Mouse (Mus musculus): ENCODE measurements at regions not wholly inside any gene's neighbourhood (a gene's known extent, or its start where the extent isn't known, plus 50 kb on each side); places are given as distances from the start of the nearest gene placed in this dataset.

GRCm38 (mm10) chr10:97376376-97376775, 103.0 kb upstream of the Dcn start:
- in situ Hi-C loops (cut with MboI, MseI) = loop anchor here (10.0 to 25.0 kb wide), 2 partner anchors 318 to 1711 kb away; partner anchors contain the start of gene Ccer1

- in situ Hi-C loops (cut with MboI, MseI) = loop anchor here (25.0 kb wide), 1 partner anchor 1706 kb away; no protein-coding TSS in a partner anchor
These were observed 97.8 kb upstream of the Dcn start for GRCm38 (mm10) chr10:97381586-97381985.

DNA sequence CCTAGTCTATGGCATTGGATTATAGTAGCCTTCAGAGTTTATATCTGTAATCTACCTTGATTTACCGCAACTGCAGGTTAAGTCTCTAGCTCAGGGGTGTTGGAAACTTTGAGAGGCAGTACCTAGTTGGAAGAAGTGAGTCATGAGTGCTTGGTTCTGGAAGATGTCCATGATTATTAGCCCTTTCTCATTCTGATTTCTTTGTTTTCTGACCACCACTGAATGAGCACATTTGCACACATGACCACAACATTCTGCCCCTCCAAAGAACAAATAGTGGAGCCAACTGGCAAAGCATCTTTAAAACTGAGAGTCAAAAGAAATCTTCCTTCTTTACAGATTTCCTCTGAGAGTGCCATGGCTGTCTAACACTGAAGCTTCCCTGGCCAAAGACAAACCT, 95.5 kb upstream of the Dcn start:
- in situ Hi-C loops (cut with MboI, MseI) = loop anchor here (25.0 kb wide), 1 partner anchor 1703 kb away; no protein-coding TSS in a partner anchor

- in situ Hi-C loops (cut with MboI, MseI) = loop anchor here (25.0 kb wide), 1 partner anchor 1700 kb away; no protein-coding TSS in a partner anchor
These were observed 92.1 kb upstream of the Dcn start for GRCm38 (mm10) chr10:97387196-97387876.

- in situ Hi-C loops (cut with MboI, MseI) = loop anchor here (25.0 kb wide), 1 partner anchor 1697 kb away; no protein-coding TSS in a partner anchor
These were observed 89.5 kb upstream of the Dcn start for GRCm38 (mm10) chr10:97389647-97390590.

GRCm38 (mm10) chr10:97397062-97397771, 82.2 kb upstream of the Dcn start:
- in situ Hi-C loops (cut with MboI, MseI) = loop anchor here (25.0 kb wide), 1 partner anchor 1690 kb away; no protein-coding TSS in a partner anchor

DNA sequence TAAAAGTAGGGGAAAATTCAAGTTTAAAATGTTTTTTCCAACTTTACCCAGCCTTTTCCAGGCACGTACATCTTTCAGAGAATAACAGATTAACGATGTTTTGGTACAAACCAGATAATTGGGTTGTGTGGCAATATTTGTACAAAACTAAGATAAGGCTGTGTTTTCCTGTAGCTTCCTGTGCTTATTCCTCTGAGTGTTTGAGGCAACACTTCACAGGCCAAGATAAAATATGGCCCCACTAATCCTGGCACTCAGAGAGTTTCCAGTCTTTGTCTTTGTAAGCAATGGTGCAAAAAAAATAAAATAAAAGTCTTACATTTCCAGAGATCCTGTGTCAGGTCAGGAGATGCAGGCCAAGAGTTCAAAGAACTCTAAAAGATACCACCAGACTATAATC, 81.5 kb upstream of the Dcn start:
- in situ Hi-C loops (cut with MboI, MseI) = loop anchor here (25.0 kb wide), 1 partner anchor 1689 kb away; no protein-coding TSS in a partner anchor

DNA sequence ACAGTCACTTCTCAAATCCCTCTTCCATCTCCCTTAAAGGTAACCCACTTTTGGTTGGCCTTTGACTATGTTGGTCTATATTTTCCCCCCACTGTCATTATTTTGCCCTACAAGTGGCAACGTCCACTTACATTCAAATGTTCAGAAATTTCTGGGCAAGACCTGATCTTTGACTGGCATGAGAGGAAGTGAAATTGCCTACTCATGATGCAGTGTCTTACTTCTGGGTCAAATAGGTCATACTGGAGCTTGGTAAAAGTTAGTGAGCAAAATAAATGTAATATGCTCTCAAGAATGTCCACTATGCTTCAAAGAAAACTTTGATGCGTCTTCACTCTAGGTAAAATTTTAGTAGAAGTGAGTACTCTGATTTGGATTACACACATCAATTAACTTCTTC, 76.9 kb upstream of the Dcn start:
- in situ Hi-C loops (cut with MboI, MseI) = no loop called here

- in situ Hi-C loops (cut with MboI, MseI) = no loop called here
These were observed 75.2 kb upstream of the Dcn start for GRCm38 (mm10) chr10:97404076-97404787.

DNA sequence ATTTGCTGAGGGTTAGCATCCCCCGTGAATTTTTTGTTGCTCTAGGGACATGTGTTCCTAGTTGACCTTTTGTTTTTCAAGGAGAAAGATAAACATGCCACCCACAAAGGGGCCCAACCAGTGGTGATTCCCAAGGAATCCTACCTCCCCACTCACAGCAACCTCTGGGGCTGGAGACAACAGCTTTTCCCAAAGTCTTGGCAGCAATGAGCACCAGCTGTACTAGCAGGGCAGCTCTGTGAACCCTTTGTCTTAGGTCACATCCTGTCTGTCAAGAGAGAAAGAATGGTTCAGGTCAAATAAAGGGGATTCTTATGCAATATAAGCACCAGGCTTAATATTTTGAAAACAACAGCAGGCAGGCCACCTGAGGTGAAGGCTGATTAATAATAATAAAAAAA, 70.2 kb upstream of the Dcn start:
- in situ Hi-C loops (cut with MboI, MseI) = no loop called here

DNA sequence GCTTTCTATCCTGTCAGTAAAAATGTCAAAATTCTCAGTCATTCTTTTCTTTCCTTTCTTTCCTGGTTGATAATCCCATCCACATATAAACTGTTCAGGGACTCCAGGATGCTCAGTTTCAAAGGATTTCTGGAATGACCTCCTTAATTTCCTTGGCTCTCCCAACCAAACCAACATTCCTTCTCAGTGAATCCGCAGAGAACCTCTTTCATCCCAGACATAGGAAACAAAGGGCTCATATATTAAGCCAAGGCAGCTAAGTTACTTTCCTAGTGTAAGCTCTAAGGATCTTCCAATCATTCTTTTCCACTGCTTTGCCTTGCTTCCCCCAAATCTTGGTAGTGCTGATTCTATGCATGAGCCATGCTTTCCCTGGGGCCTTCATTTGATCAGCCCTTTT, 69.5 kb upstream of the Dcn start:
- in situ Hi-C loops (cut with MboI, MseI) = no loop called here

GRCm38 (mm10) chr10:97422579-97422978, 56.8 kb upstream of the Dcn start:
- in situ Hi-C loops (cut with MboI, MseI) = no loop called here

DNA sequence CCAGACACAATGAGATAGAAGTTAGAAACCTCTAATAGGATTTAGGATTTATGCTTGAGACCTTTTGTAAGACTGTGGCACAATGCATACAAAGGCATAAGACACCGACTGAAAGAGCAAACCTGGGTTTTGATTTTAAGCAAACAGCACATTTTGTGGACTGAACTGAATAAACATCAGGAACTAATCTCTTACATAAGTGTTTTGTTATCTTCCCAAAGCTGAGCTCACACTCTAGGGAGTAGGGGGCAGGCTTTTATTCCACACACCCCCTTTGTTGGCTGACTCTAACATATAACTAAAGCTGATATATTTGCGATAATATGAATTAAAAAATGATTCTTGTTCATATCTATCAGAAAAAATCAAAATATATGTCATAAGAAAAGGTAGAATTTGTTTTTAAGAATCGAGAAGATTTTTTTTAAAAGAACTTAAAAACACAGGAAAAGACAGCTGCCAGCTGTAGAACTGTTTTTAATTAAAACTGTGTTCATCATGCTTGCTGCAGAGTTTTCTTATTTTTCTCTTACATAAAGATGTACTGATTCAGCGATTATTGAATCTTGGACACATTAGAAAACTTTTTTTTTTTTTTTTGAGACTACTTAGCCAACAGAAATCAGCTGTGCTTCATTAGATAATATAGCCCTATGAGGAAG, 56.2 kb upstream of the Dcn start:
- in situ Hi-C loops (cut with MboI, MseI) = no loop called here
